Mouse (Mus musculus): ENCODE measurements at regions not wholly inside any gene's neighbourhood (a gene's known extent, or its start where the extent isn't known, plus 50 kb on each side); places are given as distances from the start of the nearest gene placed in this dataset.

DNA sequence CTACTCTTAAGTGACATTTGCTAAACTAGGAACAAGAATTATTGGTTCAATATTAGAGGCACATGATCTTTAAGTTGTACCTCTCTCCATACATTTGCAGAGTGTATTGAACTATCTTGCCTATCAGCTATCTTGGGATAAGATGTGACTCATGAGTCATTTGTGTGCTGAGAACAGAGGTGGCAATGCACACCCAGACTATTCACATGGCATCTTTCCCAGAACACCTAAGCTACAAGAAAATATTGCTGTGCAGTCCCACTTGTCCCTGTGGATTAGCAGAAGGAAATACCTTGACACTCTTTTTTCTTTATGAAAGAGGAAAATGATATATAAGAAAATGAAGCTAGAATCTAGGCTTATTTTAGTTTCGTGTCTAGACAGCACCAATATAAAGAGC is 104.8 kb upstream of the Grm3 start:
- TF ChIP-seq POLR2A (IDR thresholded peaks at IDR 0.05; ENCODE audit: extremely low read depth, insufficient read depth, low read length), result no peak
- no peak for TF ChIP-seq CTCF (IDR thresholded peaks at IDR 0.05; ENCODE audit: low read depth, low read length)
